Mouse (Mus musculus): ENCODE measurements around the gene Gle1. TPM values are rescaled to one million over a fixed set of nuclear protein-coding genes. Genes with fewer than 3 reads are reported as not detected.

The Gle1 gene
- total and polyA plus RNA-seq, 2 experiments: 14.3 to 17.8 TPM

DNA sequence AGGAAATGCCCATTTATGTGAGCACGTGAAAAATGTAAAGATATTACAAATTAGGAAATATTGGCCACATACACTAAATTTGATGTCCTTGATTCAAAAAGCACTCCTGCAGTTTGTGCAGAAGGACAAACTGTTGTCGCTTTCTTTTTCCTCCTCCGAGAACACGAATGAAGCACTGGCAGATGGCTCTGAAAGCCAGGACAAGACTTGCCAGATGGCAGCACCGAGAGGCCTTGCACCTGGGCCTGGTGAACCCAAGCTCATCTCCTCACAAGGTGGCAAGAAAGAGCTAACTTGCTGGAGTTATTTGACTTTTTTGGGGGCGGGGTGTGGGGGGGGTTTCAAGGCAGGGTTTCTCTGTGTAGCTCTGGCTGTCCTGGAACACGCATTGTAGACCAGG is 5.6 kb downstream of the Gle1 start:
- Histone ChIP-seq H3K27ac (replicated peaks; ENCODE audit: insufficient read depth, low read depth, low read length) (no peak overlapping the region), H3K27me3 (ENCODE audit: control insufficient read depth, insufficient read depth, low read length) (no peaks in the 10 kb centered on the region), H3K4me1 (ENCODE audit: control insufficient read depth, insufficient read depth, low read length) (peaks cover 22% of the 10 kb centered on the region), H3K79me2 (ENCODE audit: control insufficient read depth, insufficient read depth, low read length) (no peaks in the 10 kb centered on the region), H3K9ac (ENCODE audit: low read depth, low read length) (no peak overlapping the region), H3K4me3 (ENCODE audit: insufficient read depth, low read depth, low read length) (no peak overlapping the region), H3K36me3 (ENCODE audit: control insufficient read depth, insufficient read depth, low read length) (peaks cover 33% of the 10 kb centered on the region)
- 93% methylated on average over 7 of the region's 7 CpGs for WGBS
- no peak for DNase-seq (ENCODE audit: extremely low read depth, low read depth, low spot score)
- TF ChIP-seq POLR2A (IDR thresholded peaks at IDR 0.05; ENCODE audit: extremely low read depth, insufficient read depth, low read length) (no peak), CTCF (IDR thresholded peaks at IDR 0.05; ENCODE audit: low read depth, low read length) (no peak)

- Histone ChIP-seq H3K36me3 (ENCODE audit: control insufficient read depth, insufficient read depth, low read length) (peaks cover 33% of the 10 kb centered on the region), H3K4me3 (ENCODE audit: insufficient read depth, low read depth, low read length) (no peak overlapping the region), H3K79me2 (ENCODE audit: control insufficient read depth, insufficient read depth, low read length) (no peaks in the 10 kb centered on the region)
Observed at GRCm38 (mm10) chr2:29944723-29945122, 9.5 kb downstream of the Gle1 start.

GRCm38 (mm10) chr2:29948896-29949295 is 13.7 kb downstream of the Gle1 start:
- TF ChIP-seq POLR2A (IDR thresholded peaks at IDR 0.05; ENCODE audit: extremely low read depth, insufficient read depth, low read length): no peak
- no peak for TF ChIP-seq CTCF (IDR thresholded peaks at IDR 0.05; ENCODE audit: low read depth, low read length)
- Histone ChIP-seq H3K79me2 (ENCODE audit: control insufficient read depth, insufficient read depth, low read length) (no peaks in the 10 kb centered on the region), H3K4me3 (ENCODE audit: insufficient read depth, low read depth, low read length) (no peak overlapping the region), H3K4me1 (ENCODE audit: control insufficient read depth, insufficient read depth, low read length) (peaks cover 16% of the 10 kb centered on the region), H3K36me3 (ENCODE audit: control insufficient read depth, insufficient read depth, low read length) (peaks cover 38% of the 10 kb centered on the region), H3K27me3 (ENCODE audit: control insufficient read depth, insufficient read depth, low read length) (no peaks in the 10 kb centered on the region), H3K9ac (ENCODE audit: low read depth, low read length) (no peak overlapping the region), H3K27ac (replicated peaks; ENCODE audit: insufficient read depth, low read depth, low read length) (no peak overlapping the region)
- peak; percentile 50 for DNase-seq (ENCODE audit: extremely low read depth, low read depth, low spot score)
- 26% methylated on average over 5 of the region's 5 CpGs for WGBS

More at GRCm38 (mm10) chr2:29944723-29945122, 9.5 kb downstream of the Gle1 start:
- Histone ChIP-seq H3K27me3 (ENCODE audit: control insufficient read depth, insufficient read depth, low read length) (no peaks in the 10 kb centered on the region), H3K27ac (replicated peaks; ENCODE audit: insufficient read depth, low read depth, low read length) (peak overlapping the region; percentile 99), H3K4me1 (ENCODE audit: control insufficient read depth, insufficient read depth, low read length) (peaks cover 21% of the 10 kb centered on the region), H3K9ac (ENCODE audit: low read depth, low read length) (peak overlapping the region; percentile 53)
- peak; percentile 94 for DNase-seq (ENCODE audit: extremely low read depth, low read depth, low spot score)
- TF ChIP-seq CTCF (IDR thresholded peaks at IDR 0.05; ENCODE audit: low read depth, low read length) (no peak), POLR2A (IDR thresholded peaks at IDR 0.05; ENCODE audit: extremely low read depth, insufficient read depth, low read length) (no peak)
- 0% methylated on average over 1 of the region's 1 CpGs for WGBS

DNA sequence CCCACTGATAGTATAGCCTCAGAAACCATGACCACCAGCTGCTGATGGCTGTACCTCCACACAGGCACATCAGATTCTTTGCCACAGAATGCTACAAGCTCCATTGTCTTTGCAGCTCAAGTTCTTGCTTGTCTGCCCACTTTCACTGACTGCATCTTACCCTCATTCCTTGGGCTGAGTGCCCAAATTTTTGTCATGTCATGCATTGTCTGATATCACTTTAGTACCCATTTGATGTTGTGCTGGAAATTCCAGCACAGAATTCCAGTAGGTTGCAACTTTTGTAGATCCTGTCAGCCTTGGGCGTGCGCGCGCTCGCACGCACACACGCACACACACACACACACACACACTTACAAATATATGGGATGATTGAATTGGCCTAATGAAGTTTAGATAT is 26.0 kb downstream of the Gle1 start:
- Histone ChIP-seq H3K27ac (replicated peaks; ENCODE audit: insufficient read depth, low read depth, low read length) (no peak overlapping the region), H3K27me3 (ENCODE audit: control insufficient read depth, insufficient read depth, low read length) (no peaks in the 10 kb centered on the region), H3K4me1 (ENCODE audit: control insufficient read depth, insufficient read depth, low read length) (no peaks in the 10 kb centered on the region), H3K9ac (ENCODE audit: low read depth, low read length) (no peak overlapping the region), H3K4me3 (ENCODE audit: insufficient read depth, low read depth, low read length) (no peak overlapping the region), H3K79me2 (ENCODE audit: control insufficient read depth, insufficient read depth, low read length) (peaks cover 6% of the 10 kb centered on the region), H3K36me3 (ENCODE audit: control insufficient read depth, insufficient read depth, low read length) (peaks cover 15% of the 10 kb centered on the region; the same call in 1 of the 2 replicates)
- 93% methylated on average over 7 of the region's 7 CpGs for WGBS
- TF ChIP-seq POLR2A (IDR thresholded peaks at IDR 0.05; ENCODE audit: extremely low read depth, insufficient read depth, low read length) (no peak), CTCF (IDR thresholded peaks at IDR 0.05; ENCODE audit: low read depth, low read length) (no peak)
- DNase-seq (ENCODE audit: extremely low read depth, low read depth, low spot score): no peak

GRCm38 (mm10) chr2:29964354-29965249 is 29.4 kb downstream of the Gle1 start:
- H3K27ac ChIP-seq (replicated peaks; ENCODE audit: insufficient read depth, low read depth, low read length): peak overlapping the region; percentile 70
- TF ChIP-seq POLR2A (IDR thresholded peaks at IDR 0.05; ENCODE audit: extremely low read depth, insufficient read depth, low read length): no peak
- TF ChIP-seq CTCF (IDR thresholded peaks at IDR 0.05; ENCODE audit: low read depth, low read length): no peak
- peak overlapping the region; percentile 99 for H3K4me3 ChIP-seq (ENCODE audit: insufficient read depth, low read depth, low read length)
- no peaks in the 10 kb centered on the region for H3K27me3 ChIP-seq (ENCODE audit: control insufficient read depth, insufficient read depth, low read length)
- 0 out of 2 replicates have a peak, but pooled peaks cover 2% of the 10 kb centered on the region for H3K36me3 ChIP-seq (ENCODE audit: control insufficient read depth, insufficient read depth, low read length)
- peak overlapping the region; percentile 84 for H3K9ac ChIP-seq (ENCODE audit: low read depth, low read length)
- H3K4me1 ChIP-seq (ENCODE audit: control insufficient read depth, insufficient read depth, low read length): peaks cover 9% of the 10 kb centered on the region
- DNase-seq (ENCODE audit: extremely low read depth, low read depth, low spot score): no peak
- 17% methylated on average over 10 of the region's 10 CpGs for WGBS
- peaks cover 8% of the 10 kb centered on the region for H3K79me2 ChIP-seq (ENCODE audit: control insufficient read depth, insufficient read depth, low read length)

Measured in liver, adult 2 months (tissue).